Mouse (Mus musculus): ENCODE measurements around the gene Extl1.
"Not testable (repeated sequence)": the region's sequence is repeated elsewhere in the genome, so short reads cannot be mapped to it uniquely, and the experiment has no call there.

The Extl1 gene

DNA sequence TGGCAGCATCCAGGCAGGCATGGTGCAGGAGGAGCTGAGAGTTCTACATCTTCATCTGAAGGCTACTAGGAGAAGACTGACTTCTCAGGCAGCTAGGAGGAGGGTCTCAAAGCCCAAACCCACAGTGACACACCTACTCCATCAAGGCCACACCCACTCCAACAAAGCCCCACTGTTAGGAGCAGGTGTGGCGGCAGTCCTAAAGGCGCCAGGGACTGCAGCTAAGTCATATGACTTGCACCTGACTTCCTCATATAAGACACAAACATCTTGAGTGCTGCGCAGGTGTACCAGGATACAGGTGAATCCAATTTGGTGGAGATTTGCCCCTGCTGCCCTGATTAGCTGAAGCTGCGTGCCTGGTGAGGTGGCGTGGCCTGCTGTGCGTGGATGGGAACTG, at the start of gene Extl1:
Gene Extl1 (minus strand): TSS at position 101 of the 400 bp plus-strand sequence.
- not testable (repeated sequence) for DNase-seq (ENCODE audit: low spot score)

DNA sequence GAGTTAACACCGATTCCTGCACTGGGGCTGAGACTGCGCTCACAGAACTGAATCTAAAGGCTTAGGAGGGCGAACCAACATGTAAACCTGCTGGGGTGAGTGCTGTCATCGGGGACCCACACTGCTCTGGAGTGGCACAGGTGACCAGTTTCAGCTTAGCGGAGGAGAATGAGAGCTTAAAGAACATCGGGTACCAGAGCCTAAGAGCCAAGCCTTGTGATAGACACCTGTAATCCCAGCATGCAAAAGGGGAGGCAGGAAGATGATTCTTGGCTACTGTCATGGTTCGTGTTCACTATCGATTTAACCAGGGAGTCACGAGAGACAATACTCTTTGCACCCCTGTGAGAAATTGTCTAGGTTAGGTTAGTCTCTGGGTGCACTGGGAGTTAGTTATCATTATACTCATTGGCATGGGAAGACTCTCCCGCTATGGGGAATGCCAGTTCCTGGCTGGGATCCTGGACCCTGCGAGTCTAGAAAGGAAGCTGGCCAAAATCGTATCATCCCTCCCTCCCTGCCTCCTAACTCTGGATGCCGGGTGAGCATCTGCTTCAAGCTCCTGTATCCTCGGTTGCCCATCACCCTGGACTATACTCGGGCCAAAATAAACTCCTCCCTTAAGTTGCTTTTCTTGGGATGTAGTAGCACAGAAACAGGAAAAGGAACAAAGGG, 49.2 kb upstream of the Extl1 start:
- no peak for DNase-seq (ENCODE audit: low spot score)

DNA sequence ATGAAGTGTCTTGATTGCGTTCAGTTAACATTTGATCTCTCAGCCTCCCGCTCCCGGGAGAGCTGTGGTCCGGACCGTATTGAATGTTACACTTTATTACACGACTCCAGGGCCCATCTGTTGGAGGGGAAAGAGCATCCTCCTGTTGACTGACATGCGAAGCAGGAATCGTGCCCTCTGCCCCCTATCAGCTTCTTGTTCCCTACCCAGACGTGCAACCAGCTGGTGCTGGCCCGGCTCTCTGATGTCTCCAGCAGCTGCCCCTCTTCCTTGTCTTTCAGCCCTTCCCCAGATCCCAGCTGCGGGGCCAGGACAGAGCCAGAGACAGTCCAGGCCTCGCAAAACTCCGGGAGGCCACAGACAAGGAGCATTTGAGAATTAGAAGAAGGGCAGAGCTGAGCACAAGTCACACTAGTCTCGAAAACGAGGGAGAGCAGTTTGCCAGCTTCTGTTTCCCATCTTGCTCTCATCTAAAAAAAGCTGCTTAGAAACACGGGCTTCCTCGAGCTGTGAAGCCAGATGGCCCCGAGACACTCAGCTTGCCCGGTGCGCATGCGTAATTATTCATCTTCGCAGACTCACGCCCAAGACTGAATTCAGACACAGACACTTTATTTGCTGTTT, 46.8 kb upstream of the Extl1 start:
- peak; percentile 87 for DNase-seq (ENCODE audit: low spot score)

DNA sequence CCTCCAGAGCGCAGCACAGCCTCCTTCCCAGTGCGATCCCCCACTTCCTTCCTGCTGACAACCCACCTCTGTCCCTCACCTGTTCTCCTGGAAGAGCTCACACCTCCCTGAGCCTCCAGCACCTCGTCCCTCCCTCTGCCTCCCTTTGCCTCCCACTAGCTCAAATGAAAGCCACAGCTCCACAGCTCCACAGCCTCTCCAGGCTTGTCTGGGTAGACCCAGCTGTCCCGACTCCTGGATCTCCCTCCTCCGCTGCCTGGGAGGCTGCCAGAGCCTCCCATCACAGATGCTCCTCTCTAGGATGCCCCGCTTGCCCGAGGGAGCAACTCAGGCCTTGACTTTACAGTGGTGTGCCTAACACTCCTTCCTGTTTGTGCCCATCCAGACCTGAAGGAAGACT, 41.4 kb upstream of the Extl1 start:
- DNase-seq (ENCODE audit: low spot score): no peak

DNA sequence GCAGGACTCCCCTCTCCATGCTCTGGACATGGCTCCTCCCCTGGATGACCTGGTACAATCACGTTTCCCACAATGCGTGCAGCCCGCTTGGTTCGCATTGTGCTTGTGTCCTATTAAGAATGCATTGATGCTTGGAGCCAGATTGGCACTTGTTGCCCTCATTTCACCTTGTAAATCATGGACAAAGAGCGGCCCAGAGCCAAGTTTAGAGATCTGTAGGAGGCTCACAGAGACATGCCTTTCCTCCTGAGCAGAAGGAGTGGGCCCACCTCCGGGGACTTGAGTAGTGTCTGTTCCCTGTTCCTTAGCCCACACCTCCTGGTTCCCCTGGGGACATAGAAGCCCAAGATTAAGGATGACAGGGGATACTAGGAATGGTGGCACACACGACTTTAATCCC, 40.3 kb upstream of the Extl1 start:
- DNase-seq (ENCODE audit: low spot score): no peak

DNA sequence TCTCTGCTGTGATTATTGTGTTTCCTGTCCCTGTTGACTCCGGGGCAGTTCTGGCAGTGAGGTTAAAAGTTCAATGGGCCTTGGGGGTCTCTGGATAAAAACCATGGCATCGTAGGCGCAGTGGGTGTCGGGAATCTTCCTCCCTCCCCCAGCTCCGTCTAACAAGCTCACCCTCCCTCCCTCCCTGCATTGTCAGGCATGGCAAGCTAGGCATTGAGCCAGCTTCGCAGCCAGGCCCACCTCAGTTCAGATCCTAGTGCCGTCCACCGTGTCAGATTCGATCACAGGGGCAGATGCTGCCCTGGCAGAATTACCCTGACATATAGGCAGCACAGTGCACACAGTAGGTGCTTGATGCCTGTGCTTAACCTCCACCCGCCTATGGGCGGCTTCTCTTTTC, 38.3 kb upstream of the Extl1 start:
- no peak for DNase-seq (ENCODE audit: low spot score)

DNA sequence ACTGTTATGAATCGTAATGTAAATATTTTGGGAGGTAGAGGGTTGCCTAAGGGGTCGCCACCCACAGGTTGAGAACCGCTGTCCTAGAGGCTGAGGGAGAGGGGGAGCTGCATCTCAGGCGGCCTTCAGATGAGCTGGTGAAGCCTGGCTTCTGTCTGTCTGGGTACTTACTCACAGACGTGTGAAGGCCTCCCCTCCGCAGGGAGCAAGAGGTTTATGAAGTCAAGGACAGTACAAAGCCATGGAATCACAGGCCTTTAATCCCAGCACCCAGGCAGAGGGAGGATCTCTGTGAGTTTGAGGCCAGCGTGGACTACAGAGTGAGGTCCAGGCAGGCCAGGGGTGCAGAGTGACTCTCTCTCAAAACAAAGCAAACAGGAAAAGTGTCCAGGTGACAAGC, 33.5 kb upstream of the Extl1 start:
- no peak for DNase-seq (ENCODE audit: low spot score)

DNA sequence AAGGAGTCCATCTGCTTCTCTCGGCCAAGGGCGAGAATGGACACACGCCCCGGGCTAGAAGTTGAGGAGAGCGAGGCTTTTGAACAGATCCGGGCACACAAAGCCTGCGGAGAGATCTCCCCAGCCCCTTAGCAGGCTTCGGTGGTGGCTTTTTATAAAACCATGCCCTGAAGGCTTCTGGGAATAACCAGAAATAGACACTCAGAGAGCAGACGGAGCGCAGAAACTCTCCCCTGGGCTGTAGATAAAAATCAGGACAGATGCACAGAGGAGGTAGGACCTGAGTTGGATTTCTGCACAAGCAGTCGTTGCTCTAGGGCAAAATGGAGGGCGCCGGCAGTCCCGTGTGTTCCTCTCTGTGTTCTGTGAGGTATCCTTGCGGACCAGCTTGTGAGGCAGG, 33.0 kb upstream of the Extl1 start:
- DNase-seq (ENCODE audit: low spot score): no peak

DNA sequence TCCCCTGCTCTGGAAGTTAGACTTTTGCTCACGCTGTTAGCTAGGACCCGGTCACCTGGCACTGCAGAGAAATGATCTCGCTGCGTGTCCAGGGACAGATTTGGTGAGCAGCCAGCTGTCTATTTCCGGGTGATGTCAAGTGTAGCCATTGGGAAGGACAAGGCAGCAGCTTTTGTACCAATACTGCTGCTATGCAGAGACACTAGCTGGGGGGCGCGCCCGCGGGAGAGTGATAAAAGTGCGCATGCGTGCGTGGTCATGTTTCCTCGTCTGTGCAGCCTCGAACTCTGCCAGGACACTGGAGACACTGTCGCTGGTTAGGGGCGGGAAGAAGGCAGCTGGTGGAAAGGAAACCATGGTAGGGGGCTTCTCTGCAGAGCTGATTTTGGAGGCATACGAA, 32.5 kb upstream of the Extl1 start:
- DNase-seq (ENCODE audit: low spot score): no peak

DNA sequence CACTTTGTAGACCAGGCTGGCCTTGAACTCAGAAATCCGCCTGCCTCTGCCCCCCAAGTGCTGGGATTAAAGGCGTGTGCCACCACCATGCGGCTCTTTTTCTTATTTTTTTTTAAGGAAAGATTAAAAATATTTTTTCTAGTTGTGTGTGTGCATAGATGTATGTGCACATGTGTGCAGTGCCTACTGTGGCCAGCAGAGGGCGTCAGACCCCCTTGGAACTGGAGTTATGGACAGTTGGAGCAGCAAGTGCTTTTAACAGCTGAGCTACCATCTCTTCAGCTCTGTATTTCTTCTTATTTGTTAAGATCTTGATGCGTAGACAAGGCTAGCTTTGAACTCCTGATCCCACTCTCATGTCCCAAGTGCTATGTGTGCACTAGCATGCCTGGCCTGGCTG, 25.6 kb upstream of the Extl1 start:
- DNase-seq (ENCODE audit: low spot score): no peak

DNA sequence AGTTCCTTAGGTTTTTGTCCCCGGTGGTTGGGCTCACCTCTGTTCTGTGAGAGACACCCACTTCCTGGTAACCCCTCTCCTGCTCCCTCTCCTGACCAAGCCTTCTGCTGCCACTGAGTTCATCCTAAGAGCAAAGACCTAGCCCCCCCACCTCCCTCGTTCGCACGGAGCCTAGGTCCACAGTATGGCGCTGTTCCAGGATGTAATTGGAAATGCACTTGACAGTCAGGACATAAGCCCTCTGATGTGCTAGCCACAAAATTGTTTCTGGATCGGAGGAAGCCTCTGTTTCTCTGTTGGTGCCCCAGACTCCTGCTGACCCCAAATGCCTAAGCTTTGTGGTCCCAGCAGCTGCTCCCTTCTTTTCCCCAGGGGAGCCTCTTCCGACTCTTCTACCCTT, 20.1 kb upstream of the Extl1 start:
- no peak for DNase-seq (ENCODE audit: low spot score)

DNA sequence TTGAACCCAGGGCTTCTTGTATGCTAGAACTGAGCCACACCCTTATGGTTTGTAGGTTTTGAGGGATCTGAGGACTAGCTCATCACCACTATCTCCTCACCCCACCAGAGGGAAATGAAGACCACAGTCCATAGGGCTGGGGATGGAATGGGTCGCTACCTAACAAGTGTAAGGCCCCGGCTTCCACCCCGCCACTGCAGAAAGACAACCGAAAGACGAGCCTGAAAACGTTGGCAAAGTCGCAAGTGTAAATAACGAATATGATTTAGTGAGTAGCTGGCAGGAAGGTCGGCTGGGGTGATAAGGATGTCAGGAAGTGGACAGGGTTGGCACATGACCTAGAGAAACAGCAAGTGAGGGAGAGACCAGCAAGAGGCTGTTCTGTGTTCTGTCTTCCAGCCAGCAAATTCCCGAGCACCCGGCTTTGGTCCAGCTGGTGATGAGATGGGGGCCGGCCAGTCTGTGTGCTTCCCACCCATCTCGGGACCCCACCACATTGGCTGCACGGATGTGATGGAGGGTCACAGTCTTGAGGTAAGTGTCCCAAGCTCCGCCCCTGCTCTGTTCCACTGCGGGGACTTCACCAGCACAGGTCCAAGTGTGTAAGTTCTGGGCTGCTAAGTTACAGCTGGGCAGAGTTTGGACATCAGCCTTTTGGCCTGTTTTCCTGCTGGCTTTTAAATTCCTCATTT, 19.1 kb upstream of the Extl1 start:
- no peak for DNase-seq (ENCODE audit: low spot score)

DNA sequence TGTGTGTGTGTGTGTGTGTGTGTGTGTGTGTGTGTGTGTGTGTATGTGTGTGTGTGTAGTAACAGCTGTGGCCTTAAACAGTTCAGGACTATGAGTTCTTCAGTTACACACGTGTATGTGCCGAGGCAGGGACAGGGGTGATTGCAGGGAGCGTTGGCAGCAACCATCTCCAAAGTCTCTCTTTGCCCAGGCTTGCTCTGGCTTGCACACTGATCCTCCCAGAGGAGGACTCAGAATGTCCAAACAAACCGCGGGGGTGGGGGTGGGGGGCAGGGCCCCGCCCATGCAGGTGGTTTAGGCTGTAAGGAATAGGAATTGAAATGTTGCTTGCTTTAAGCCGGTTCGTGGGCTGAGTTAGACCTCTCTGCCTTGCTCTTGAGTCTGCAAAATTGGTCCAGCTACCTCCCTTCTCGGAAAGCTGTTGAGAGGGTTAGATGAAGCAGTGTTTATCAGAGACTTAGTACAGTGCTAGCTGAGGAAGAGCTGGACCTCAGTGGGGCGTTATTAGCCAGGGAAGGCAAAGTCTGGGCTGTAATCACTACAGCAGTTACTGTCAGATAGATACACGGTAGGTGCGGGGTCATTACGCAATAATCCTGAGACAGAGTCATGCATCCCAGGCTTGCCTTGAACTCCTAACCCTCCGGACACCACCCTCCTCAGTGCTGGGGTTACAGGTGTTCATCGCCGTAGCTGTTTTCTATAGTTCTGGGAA, 18.4 kb upstream of the Extl1 start:
- DNase-seq (ENCODE audit: low spot score): no peak

DNA sequence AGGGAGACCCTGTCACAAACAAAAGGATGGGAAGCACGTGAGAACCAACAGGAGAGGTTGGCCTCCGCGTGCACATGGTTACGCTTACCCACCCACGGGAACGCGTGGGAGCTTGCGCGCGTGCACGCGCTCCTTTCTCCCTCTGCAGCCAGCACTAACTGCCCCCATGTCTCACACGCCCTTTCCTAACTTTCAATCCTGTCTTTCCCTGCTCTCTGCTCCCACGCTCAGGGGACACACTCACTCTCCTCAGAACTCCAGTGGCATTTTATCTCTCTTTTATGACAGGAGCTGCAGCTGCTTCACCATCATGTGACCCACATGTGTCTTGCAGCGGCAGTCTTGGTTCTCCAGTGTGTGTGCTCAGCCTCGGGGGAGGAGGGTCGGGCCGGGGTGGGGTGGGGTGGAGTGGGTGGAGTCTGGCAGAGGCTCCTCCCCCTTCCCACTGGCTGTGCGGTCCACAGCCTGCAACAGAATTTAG, 17.6 kb upstream of the Extl1 start:
- peak; percentile 77 for DNase-seq (ENCODE audit: low spot score)

DNA sequence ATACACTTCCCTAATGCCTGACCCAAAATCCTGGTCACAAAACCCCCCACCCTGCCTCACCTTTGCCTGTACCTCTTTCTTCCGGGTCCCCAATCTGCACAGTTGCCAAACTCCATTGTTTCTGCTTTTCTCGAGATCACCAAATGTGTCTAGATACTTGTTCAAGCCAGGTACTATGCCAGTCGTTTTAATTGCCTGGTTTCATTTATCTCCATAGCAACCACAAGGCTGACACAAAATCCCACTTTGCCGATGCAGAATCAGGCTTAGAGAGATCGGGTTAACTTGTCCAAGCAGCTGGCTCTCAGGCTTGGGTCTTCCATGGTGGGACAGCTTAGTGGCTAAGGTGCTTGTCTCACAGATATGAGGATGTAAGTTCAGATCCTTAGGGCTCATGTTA, 16.6 kb upstream of the Extl1 start:
- DNase-seq (ENCODE audit: low spot score): no peak

DNA sequence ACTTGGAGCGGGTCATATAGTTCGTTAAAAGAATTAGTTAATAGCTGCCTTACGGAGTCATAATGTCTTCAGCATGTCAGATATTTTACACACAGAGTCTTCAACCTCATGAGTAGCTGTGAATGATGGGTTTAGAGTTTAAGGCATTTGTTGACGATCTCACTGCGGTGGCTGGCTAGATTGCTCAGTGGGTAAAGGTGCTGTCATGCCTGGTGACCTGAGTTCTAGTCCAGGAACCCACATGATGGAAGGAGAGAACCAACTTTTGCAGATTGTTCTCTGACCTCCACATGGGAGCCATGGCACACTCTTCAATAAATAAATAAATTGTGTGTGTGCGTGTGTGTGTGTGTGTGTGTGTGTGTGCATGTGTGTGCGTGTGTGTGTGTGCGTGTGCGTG, 14.1 kb upstream of the Extl1 start:
- no peak for DNase-seq (ENCODE audit: low spot score)

DNA sequence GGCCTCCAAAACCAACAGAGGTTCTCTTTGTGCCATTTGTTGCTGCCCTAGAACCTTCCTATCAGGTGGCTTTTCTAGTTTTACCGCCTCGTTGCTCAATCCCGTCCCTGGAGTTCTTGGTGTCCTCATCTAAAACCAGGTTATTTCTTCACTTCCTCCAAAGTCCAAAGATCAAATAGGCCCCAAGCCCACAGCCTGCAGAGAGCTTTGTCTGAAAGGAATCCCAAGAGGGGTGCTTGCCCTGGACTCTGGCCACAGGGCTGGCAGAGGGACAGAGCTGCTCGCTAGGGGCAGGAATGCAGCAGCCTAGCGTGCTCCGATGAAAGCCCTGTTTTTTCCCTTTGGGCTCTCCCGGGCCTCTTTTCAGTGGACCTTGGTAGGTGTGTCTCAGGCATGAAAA, 13.5 kb upstream of the Extl1 start:
- DNase-seq (ENCODE audit: low spot score): no peak

DNA sequence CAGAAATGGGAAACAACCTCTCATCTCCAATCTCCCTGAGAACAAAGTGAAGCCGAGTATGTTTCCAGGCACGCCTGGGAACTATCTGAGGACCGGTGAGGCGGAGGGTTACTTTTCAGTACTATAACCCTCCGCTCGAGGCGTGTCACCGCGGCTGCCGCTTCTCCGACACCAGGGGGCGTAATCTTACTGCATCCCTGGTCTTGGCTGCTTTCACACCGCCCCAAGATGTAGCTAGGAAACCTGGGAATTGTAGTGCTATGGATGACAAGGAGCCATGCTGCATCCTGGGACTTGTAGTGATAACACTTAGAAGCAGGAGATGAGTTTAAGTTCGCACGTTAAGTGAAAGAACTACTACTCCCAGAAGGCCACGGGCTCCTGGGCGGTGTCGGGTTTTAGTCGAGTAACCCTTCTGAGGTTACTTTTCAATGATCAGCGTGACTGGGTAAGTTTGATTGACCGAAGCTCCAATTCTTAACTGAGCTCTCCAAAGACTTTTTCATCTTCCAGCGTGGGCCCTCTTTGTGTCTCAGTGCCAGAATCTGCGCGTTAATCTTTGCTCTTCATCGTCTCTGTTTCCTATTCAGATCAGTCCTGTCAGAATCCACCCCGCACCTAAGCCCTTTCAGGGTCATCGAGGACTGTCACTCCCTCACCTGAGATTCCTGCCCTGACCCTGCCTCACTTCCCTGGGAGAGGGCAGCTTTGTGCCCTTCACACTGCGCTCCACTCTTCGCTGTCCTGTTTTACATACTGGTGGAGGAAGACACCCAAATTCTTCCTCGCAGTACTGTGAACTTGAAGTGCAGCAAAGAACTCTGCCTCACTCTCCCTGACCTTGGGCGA, 12.6 kb upstream of the Extl1 start, which contains the start of gene Pafah2:
Gene Pafah2 (plus strand): TSS at position 344 of the 849 bp plus-strand sequence.
- peak; percentile 99 for DNase-seq (ENCODE audit: low spot score)

DNA sequence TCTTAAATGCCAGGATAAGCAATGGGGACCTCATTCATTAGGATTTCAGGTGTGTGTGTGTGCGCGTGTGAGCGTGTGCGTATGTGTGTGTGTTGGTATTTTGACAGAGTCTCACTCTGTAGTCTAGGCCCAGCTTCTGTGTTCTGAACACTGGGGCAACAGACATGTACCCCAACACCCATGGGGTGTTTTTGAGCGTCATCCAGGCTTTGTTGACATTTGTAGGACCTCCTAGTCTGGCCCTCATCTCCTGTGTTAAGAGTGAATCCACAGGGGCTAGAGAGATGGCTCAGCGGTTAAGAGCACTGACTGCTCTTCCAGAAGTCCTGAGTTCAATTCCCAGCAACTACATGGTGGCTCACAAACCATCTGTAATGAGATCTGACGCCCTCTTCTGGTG, 11.5 kb upstream of the Extl1 start:
- DNase-seq (ENCODE audit: low spot score): no peak

DNA sequence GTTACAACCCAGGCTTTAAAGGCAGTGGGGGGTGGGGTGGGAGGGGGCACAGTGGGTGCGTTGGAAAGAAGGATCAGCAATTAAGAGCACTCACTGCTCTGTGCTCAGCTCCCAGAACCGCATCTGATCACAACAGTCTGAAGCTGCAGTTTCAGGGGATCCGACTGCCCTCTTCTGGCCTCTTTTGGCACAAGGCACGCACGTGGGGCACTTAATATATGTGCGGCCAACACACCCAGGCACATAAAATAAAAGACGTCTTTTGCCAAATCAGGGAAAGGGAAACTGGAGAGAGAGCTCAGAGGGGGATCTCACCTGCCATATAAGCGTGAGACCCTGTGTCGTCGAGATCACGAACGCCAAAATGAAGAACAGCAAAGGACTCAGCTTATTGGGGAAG, 9.4 kb upstream of the Extl1 start:
- DNase-seq (ENCODE audit: low spot score): no peak

DNA sequence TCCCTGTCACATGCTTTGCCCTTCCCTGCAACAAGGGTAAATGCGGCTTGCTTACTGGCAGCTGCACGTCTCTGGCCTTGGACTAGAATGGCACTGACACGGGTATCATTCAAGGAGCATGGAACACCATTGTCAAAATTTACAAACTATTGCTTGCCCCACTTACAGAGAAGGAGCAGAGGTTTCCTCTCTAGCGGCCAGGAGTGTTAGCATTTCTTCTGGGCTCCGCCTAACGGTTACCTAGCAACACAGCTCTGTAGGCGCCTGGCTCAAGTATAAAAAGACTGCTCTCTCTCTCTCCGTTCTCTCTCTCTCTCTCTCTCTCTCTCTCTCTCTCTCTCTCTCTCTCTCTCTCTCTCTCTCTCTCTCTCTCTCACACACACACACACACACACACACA, 8.9 kb upstream of the Extl1 start:
- no peak for DNase-seq (ENCODE audit: low spot score)

DNA sequence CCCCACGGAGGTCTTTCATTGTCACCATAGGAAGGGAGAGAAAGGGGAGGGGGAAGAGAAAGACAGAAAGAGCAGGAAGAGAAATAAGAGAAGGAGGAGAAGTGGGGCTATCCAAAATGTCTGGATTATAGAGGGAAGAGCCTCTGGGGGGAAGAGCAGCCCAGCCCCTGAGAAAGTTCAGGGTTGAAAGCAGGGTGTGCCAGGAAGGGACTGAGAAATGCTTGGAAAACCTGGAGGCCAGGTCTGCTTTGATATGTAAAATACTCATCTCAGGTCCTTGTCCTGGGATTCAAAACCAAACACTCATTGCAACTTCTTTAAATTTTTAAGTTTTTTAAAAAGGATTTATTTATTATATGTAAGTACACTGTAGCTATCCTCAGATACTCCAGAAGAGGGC, 8.0 kb upstream of the Extl1 start:
- no peak for DNase-seq (ENCODE audit: low spot score)
